Mouse (Mus musculus) skeletal muscle tissue, adult 2 months (tissue): ENCODE measurements around the gene Zc3h7a.
"Not testable (repeated sequence)": the region's sequence is repeated elsewhere in the genome, so short reads cannot be mapped to it uniquely, and the experiment has no call there.

ENCODE experiments used
- DNase-seq: peaks from one replicate; pipeline ENCODE4 v3.0.0-alpha.2; 2012; ENCODE audit warnings: low read depth, low spot score

The Zc3h7a gene

DNA sequence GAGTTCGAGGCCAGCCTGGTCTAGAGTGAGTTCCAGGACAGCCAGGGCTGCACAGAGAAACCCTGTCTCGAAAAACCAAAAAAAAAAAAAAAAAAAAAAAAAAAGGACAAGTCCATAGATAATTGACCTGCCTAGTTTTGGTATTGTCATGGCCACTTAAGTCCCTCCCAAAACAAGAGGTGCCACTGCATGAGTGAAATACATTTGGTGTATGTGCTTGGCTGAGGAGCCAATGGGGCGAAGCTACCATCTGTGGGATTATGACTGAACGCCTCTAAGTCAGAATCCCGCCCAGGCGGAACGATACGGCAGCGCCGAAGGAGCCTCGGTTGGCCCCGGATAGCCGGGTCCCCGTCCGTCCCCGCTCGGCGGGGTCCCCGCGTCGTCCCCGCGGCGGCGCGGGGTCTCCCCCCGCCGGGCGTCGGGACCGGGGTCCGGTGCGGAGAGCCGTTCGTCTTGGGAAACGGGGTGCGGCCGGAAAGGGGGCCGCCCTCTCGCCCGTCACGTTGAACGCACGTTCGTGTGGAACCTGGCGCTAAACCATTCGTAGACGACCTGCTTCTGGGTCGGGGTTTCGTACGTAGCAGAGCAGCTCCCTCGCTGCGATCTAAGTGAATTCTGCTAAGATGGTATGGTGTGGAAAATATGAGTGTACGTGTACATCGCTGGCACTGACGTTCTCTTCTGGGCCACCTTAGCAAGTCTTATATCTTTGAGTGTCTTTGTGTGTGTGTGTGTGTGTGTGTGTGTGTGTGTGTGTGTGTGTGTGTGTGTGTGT is 32.3 kb downstream of the Zc3h7a start:
- DNase-seq = not testable (repeated sequence)

GRCm38 (mm10) chr16:11134348-11135344 is 41.5 kb downstream of the Zc3h7a start, which contains the start of gene Txndc11:
Gene Txndc11, minus strand, starts transcription at chr16:11134650.
- peak; percentile 98 for DNase-seq

DNA sequence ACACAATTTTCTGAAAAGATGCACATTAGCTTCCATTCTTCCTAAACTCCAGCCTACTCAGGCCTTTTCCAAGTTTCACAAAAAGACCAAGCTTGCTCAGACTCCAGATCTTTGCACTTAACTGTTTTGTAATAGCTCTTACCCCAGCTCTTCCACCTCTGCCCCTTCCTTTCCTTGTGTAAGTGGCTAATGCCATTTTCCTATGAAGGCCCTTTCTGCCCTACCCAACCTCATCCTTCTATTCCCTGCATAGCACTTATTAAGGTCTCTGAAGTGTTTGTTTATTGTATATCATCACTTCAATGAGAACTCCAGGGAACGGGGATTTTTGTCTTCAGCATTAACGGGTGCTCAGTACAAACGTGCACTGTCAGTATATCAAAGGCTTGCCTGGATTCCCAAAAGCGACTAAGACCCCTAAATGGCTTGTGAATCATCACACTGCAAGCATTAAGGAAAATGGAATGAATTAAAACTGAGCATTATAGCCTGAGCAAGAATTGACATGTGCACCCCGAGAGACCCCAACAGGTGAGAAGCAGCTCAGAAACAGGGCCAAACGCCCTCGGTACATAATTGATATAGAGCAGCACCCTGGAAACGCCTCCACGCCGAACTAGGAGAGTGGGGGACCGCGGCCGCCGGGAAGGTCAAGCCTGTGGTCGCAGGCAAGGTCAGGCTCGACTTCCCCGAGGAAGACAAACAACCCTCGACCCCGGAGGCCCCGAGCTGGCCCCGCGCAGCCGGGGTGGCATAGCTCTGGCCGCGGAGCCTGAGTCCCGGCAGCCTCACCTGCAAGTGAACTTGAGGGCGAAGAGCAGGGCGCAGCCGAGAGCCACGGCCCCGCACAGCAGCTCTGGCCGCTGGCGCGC is 42.5 kb downstream of the Zc3h7a start:
- no peak for DNase-seq

DNA sequence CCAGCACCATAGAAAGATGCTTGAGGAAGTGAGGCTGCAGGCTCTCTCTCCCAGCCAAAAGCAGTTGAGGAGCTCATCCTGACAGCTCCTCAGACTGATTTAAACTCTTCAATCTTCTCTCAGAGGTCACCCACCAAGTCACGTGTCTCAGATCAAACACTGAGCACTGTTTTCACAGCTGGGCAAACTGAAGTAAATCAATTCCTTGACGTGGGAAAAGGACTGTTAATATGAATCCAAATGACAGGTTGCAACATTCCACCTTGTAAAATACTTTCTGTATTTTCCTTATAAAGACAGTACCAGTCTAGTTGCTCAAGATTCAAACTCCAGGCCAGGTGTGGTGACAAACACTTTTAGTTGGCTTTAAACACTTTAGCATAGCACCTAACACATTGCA is 43.4 kb downstream of the Zc3h7a start:
- DNase-seq = no peak

DNA sequence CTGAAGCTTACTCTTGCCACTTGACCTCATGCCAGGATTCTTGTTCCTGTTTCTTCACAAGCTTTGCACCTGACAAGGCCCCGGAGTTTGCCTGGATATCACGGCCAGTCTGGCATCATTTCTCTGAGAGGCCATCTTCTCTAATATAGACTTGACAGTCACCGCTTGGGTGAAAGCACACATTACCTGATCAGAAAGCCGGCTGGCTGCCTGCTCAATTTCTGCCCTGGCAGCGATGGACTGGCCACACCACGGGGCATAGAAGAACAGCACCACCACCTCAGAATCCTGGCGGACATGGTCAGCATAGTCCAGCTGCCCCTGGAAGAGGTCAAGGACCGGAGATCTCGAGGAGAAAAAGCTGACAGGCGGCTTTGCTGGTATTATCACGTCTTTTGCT is 47.9 kb downstream of the Zc3h7a start:
- no peak for DNase-seq

GRCm38 (mm10) chr16:11125371-11125770 is 50.8 kb downstream of the Zc3h7a start:
- no peak for DNase-seq

- DNase-seq = no peak
Measured at GRCm38 (mm10) chr16:11124110-11124509, 52.1 kb downstream of the Zc3h7a start.

DNA sequence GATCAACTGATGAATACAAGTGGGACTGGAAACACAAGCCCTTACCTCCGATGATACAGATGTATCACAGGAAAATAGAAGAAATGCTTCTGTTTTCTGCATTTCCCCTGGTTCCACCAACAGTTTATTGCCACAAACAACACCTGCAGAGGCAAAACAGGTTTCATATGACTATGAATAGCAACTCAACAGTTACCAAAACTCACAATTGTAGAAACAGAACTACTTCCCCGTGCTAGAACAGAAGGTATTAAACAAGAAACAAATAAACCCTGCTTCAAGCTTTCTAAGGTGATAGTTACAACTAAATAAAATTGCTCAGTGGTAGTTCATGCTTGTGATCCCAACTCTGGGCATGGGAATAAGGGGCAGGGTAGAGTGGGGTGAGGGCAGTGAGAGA is 53.6 kb downstream of the Zc3h7a start:
- DNase-seq = no peak

DNA sequence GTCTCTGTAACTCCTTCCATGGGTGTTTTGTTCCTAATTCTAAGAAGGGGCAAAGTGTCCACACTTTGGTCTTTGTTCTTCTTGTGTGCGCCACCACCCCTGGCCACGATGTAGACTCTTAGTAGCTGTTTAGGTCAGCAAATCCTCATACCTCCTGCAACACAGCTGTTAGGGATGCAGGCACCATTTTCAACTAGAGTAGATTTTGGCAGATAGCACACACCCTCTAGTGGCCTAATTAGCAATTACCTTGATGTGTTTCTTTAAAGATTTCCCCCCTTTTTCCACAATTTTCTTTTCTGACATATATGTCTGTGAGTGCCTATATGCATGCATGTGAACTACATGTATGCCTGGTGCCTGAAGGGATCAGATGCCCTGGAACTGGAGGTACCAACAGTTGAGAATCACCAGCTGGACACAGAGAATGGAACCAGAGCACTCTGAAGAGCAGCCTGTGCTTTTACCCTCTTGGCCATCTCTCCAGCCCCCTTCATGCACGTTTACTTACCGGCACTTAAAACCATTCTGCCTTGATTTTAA is 66.9 kb downstream of the Zc3h7a start:
- DNase-seq = no peak

- DNase-seq = no peak
Measured at GRCm38 (mm10) chr16:11104905-11105304, 71.3 kb downstream of the Zc3h7a start.

DNA sequence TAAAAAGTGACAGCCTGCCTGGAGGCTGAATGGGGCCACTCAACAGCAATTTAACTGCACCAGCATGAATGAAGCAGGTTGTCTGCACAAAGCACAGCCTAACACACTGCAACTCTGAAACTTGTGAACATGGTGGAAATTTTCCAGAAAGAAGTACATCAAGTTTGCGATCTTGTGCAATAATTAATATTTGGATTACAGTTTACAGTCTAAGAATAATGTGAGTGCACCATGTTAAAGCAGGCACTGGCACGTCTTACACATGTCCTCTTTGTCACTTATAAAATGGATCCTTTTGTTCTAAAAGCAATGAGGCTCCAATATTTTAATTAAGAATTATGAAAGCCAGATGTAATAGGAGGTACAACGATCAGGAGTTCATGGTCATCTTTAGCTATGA is 78.9 kb downstream of the Zc3h7a start:
- no peak for DNase-seq

DNA sequence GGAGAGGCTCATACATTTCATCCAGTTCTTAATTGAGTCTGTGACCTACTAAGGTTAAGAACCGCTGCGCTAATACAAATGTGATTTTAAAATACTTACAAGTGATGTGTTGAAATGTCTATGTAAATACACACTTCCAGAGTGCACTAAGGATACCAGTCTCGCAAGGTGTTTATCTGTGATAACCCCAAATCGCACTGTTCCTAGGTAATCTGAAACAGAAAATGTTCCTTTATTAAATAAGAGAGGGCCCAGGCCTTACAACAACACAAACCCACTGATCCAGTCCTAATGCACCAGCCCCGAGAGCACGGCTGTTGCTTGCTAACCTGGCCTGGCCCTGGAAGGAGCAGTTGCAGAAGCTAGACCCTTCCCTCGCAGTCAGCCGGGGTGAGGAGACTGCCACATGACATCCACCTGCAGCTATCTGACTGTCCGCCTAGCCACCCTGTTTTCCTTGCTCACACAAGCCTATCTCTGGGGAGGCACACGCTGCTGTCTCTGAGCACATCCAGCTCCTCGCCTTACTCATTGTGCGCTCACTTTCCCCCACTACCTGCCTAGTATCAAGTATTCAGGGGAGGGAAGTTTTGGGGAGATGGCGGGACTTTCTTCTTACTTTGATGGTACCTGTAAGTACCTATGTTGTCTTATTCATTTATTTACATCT is 82.3 kb downstream of the Zc3h7a start:
- DNase-seq = no peak

- no peak for DNase-seq
Measured at GRCm38 (mm10) chr16:11092523-11092922, 83.7 kb downstream of the Zc3h7a start.

DNA sequence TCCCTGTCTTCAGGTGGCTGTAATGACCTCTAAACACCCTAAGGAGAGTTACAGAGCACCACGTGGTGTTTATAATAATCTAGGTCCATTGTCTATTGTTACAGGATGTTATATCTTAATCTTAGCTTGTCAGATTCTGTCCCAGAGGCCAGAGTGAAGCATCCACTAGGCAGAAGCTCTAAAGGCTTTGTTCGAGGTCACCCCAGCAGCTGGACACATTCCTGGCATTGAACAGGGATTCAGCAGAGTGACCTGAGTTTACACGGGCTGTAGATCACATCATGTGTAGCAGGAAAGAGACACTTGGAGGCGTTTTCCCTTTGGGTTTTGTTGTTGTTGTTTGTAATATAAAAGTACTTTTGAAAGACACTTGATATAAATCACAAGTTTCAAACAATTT is 84.1 kb downstream of the Zc3h7a start:
- DNase-seq = no peak

GRCm38 (mm10) chr16:11090836-11091570 is 85.2 kb downstream of the Zc3h7a start:
- no peak for DNase-seq

- DNase-seq = no peak
Measured at GRCm38 (mm10) chr16:11086856-11087588, 89.2 kb downstream of the Zc3h7a start.
